Mouse (Mus musculus) liver, embryonic 13.5 days (tissue): ENCODE measurements at regions not wholly inside any gene's neighbourhood (a gene's known extent, or its start where the extent isn't known, plus 50 kb on each side); places are given as distances from the start of the nearest gene placed in this dataset.

Experiments used
- ATAC-seq: fragments of 200-750 bp; cut with Nextera tagmentation; 2 replicates; pipeline ENCODE4 v1.8.0; 2017; ENCODE audit warnings: low read depth, mild to moderate bottlenecking, moderate number of reproducible peaks, moderate library complexity
- DNase-seq: peaks from one replicate; pipeline ENCODE4 v3.0.0; 2022
- H3K27ac ChIP-seq: fragments of 300-500 bp; sonication (generic); 2 replicates; pipeline ENCODE4 v1.5.1; 2015; ENCODE audit warnings: moderate library complexity, mild to moderate bottlenecking, inconsistent platforms
- H3K27me3 ChIP-seq: fragments of 300-500 bp; sonication (generic); 2 replicates; pipeline ENCODE4 v1.6.1; 2015; ENCODE audit warnings: mild to moderate bottlenecking, inconsistent platforms
- H3K36me3 ChIP-seq: fragments of 300-500 bp; sonication (generic); 2 replicates; pipeline ENCODE4 v1.6.1; 2015; ENCODE audit warnings: mild to moderate bottlenecking, inconsistent platforms
- H3K4me1 ChIP-seq: fragments of 300-500 bp; sonication (generic); replicated peaks from 2 replicates; pipeline ENCODE4 v1.6.1; 2015; ENCODE audit warnings: inconsistent platforms
- H3K4me2 ChIP-seq: fragments of 300-500 bp; sonication (generic); 2 replicates; pipeline ENCODE4 v1.6.1; 2015; ENCODE audit warnings: inconsistent platforms, mild to moderate bottlenecking, moderate library complexity
- H3K4me3 ChIP-seq: fragments of 300-500 bp; sonication (generic); replicated peaks from 2 replicates; pipeline ENCODE4 v1.5.1; 2015; ENCODE audit warnings: mild to moderate bottlenecking, inconsistent platforms
- H3K9ac ChIP-seq: fragments of 300-500 bp; sonication (generic); 2 replicates; pipeline ENCODE4 v1.6.1; 2015; ENCODE audit warnings: mild to moderate bottlenecking, inconsistent platforms
- H3K9me3 ChIP-seq: fragments of 300-500 bp; sonication (generic); replicated peaks from 2 replicates; pipeline ENCODE4 v1.6.1; 2016; ENCODE audit warnings: inconsistent platforms
- WGBS: fragments of 180-500 bp; shearing (Covaris S2); methylation state at CpG from one replicate; pipeline ENCODE4 v1.1.7; 2015; ENCODE audit not compliant: insufficient replicate concordance; 5-methylcytosine and 5-hydroxymethylcytosine counted together

- Histone ChIP-seq H3K4me3 (no peak overlapping the region), H3K36me3 (no peaks in the 10 kb centered on the region), H3K4me2 (no peak overlapping the region), H3K4me1 (no peaks in the 10 kb centered on the region), H3K9me3 (no peaks in the 10 kb centered on the region), H3K9ac (no peak overlapping the region), H3K27ac (no peak overlapping the region), H3K27me3 (no peaks in the 10 kb centered on the region)
- no peak for DNase-seq
- ATAC-seq = no peak
- WGBS = 66% methylated on average over 2 of the region's 2 CpGs
Measured at GRCm38 (mm10) chr15:62958506-62959330, 886.3 kb downstream of the Gsdmc2 start.

GRCm38 (mm10) chr15:62954889-62955288, 890.1 kb downstream of the Gsdmc2 start:
- Histone ChIP-seq H3K27me3 (no peaks in the 10 kb centered on the region), H3K9ac (no peak overlapping the region), H3K4me1 (no peaks in the 10 kb centered on the region), H3K27ac (no peak overlapping the region), H3K9me3 (no peaks in the 10 kb centered on the region), H3K36me3 (no peaks in the 10 kb centered on the region), H3K4me2 (no peak overlapping the region), H3K4me3 (no peak overlapping the region)
- ATAC-seq (no peak), DNase-seq (no peak)
- 62% methylated on average over 1 of the region's 1 CpGs for WGBS

- ATAC-seq = no peak
- no peak overlapping the region for H3K4me3 ChIP-seq
- no peak overlapping the region for H3K4me2 ChIP-seq
- no peak overlapping the region for H3K9ac ChIP-seq
- H3K27me3 ChIP-seq = no peaks in the 10 kb centered on the region
- H3K4me1 ChIP-seq = no peaks in the 10 kb centered on the region
- no peaks in the 10 kb centered on the region for H3K9me3 ChIP-seq
- no peaks in the 10 kb centered on the region for H3K36me3 ChIP-seq
- WGBS = 58% methylated on average over 9 of the region's 9 CpGs
- H3K27ac ChIP-seq = no peak overlapping the region
- DNase-seq = no peak
Measured at GRCm38 (mm10) chr15:62954322-62954820, 890.6 kb downstream of the Gsdmc2 start.

DNA sequence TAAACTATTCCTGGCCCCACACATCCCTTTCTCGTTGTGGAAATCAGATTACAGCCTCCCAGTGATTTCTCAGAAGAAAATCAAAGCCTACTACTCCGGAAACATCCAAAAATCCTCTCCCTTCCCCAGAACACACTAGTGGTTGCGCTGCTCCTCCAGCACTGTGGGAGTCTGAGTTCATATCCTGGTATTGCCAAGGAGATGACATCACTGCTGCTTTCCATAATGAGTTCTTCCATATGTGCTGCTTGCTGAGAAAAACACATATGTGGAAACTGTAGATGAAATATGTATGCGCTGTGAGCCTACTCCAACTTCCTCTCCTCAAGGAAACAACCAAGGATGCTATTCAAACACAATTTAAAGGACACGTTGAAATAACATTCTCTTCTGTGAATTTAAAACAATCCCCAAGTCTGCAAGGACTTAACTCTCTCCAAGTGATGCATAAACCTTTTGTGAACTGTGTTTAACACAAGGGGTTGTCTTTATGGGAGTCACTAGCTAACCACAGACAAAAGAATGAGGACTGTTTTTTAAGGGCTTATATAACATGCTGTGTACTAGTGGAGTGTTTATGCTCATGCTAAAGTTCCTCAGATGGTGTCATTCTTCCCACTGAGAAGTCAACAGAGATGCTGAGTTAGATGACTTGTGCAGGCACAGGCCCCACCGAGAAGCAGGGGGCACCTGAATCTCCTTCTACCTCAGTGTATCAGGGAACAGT, 891.6 kb downstream of the Gsdmc2 start:
- H3K27ac ChIP-seq = no peak overlapping the region
- H3K4me3 ChIP-seq = no peak overlapping the region
- no peak overlapping the region for H3K9ac ChIP-seq
- DNase-seq (no peak), ATAC-seq (no peak)
- H3K9me3 ChIP-seq = no peaks in the 10 kb centered on the region
- H3K27me3 ChIP-seq = no peaks in the 10 kb centered on the region
- no peak overlapping the region for H3K4me2 ChIP-seq
- WGBS = 55% methylated on average over 6 of the region's 6 CpGs
- no peaks in the 10 kb centered on the region for H3K36me3 ChIP-seq
- no peaks in the 10 kb centered on the region for H3K4me1 ChIP-seq

DNA sequence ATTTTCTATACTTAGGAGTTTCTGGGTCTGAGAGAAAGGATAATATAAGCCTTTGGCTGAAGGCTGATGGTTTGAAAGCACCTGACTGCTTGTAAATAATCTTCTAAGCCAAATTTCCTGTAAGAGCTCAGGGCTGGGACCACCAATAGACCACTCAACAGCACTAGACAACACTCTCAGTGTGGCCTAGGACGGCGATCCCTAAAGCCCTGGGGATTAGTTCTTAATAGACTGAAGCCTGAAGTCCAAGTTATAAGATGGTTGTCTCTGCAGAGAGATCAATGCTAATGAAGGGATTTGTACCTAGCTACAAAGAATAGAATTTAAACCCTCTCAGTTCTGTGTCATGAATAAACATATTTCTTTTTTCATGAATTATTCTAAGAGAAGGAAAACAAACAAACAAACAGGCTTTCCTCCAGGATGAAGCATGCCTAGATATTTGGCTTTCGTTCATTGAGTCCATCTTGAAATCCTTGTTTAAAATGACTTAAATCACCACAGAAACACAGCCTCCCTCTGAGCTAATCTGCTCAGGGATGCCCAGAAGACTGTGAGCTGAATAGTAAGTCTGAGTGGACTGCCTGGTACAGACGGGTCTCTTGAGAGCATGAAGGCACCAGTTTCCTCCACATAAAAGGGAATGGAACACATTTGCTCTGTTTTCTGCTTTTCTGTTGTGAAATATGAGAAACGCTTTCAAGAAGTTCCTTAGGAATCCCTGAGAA, 892.3 kb downstream of the Gsdmc2 start:
- no peaks in the 10 kb centered on the region for H3K27me3 ChIP-seq
- no peaks in the 10 kb centered on the region for H3K36me3 ChIP-seq
- DNase-seq (no peak), ATAC-seq (no peak)
- WGBS = 72% methylated on average over 5 of the region's 5 CpGs
- H3K4me1 ChIP-seq = no peaks in the 10 kb centered on the region
- H3K27ac ChIP-seq = no peak overlapping the region
- no peak overlapping the region for H3K4me2 ChIP-seq
- H3K4me3 ChIP-seq = no peak overlapping the region
- no peaks in the 10 kb centered on the region for H3K9me3 ChIP-seq
- H3K9ac ChIP-seq = no peak overlapping the region

DNA sequence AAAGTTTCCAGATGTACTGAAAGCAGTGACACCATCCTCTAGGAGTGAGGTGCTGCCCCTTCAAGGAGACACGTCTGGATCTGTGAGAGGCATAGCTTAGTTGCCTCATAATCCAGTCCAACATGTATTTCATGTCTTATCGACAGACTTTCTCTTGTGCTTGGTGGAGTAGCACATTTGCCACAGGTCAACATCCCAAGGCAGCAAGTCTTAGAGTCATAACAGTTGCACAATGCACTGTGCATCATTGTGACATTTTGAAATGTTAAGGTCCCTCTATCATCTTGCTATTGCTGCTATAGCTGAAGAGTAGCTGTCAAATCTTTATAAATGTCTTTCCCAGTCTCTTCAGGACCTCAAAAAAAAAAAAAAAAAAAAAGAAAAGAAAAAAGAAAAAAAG, 905.6 kb downstream of the Gsdmc2 start:
- H3K4me2 ChIP-seq = no peak overlapping the region
- WGBS = 61% methylated on average over 2 of the region's 2 CpGs
- H3K36me3 ChIP-seq = no peaks in the 10 kb centered on the region
- H3K27me3 ChIP-seq = no peaks in the 10 kb centered on the region
- DNase-seq (no peak), ATAC-seq (no peak)
- H3K27ac ChIP-seq = no peak overlapping the region
- no peak overlapping the region for H3K9ac ChIP-seq
- no peaks in the 10 kb centered on the region for H3K9me3 ChIP-seq
- no peak overlapping the region for H3K4me3 ChIP-seq
- H3K4me1 ChIP-seq = no peaks in the 10 kb centered on the region

DNA sequence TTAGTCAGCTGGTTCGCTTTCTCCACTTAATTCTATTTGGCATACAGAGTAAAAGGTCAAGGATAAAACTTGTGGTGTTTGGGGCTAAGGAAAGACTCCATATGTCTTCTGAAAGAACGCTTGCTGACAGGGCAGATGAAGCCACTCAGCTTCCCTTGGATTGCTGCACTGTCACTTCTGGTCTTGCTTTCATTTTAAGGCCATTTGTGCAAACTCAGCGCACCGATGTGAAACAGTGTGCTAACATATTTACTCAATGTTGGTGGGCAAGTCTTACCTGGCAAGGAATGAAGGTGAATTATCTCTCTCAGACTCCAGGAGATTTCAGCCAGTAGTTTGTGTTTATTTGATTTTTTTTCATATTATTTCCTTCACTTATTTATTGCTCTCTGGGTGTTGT, 907.2 kb downstream of the Gsdmc2 start:
- Histone ChIP-seq H3K4me3 (no peak overlapping the region), H3K27ac (no peak overlapping the region), H3K9me3 (no peaks in the 10 kb centered on the region), H3K27me3 (no peaks in the 10 kb centered on the region), H3K4me1 (no peaks in the 10 kb centered on the region), H3K36me3 (no peaks in the 10 kb centered on the region), H3K9ac (no peak overlapping the region), H3K4me2 (no peak overlapping the region)
- 69% methylated on average over 4 of the region's 4 CpGs for WGBS
- ATAC-seq (no peak), DNase-seq (no peak)

GRCm38 (mm10) chr15:62934522-62935189, 910.3 kb downstream of the Gsdmc2 start:
- H3K27ac ChIP-seq = no peak overlapping the region
- no peak overlapping the region for H3K9ac ChIP-seq
- no peaks in the 10 kb centered on the region for H3K36me3 ChIP-seq
- no peak for DNase-seq
- H3K4me2 ChIP-seq = no peak overlapping the region
- no peaks in the 10 kb centered on the region for H3K4me1 ChIP-seq
- no peaks in the 10 kb centered on the region for H3K9me3 ChIP-seq
- no peak overlapping the region for H3K4me3 ChIP-seq
- ATAC-seq = no peak
- no peaks in the 10 kb centered on the region for H3K27me3 ChIP-seq

DNA sequence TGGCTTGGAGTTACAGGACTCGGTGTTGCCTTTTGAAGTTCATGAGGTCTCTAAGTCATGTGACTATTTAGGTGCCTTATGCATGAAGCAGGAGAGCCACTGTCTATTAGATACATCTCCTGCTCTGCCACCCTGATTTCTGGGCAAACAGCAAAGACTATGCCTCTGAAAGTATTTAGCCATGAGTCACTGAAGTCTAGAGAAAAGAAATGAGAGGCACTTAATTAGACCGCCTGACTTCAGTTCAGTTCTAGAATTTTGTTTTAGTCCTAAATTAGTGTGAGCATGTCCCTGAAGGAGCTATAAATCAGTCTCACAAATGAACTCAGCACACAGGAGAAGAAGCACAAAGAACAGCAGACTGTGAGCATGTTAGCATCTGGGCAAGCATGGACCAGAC, 924.5 kb downstream of the Gsdmc2 start:
- no peaks in the 10 kb centered on the region for H3K4me1 ChIP-seq
- H3K4me3 ChIP-seq = no peak overlapping the region
- H3K9ac ChIP-seq = no peak overlapping the region
- no peaks in the 10 kb centered on the region for H3K27me3 ChIP-seq
- DNase-seq (no peak), ATAC-seq (no peak)
- H3K9me3 ChIP-seq = no peaks in the 10 kb centered on the region
- H3K4me2 ChIP-seq = no peak overlapping the region
- WGBS = 69% methylated on average over 2 of the region's 2 CpGs
- H3K36me3 ChIP-seq = no peaks in the 10 kb centered on the region
- no peak overlapping the region for H3K27ac ChIP-seq

GRCm38 (mm10) chr15:62919264-62919663, 925.7 kb downstream of the Gsdmc2 start:
- H3K27ac ChIP-seq = no peak overlapping the region
- DNase-seq = no peak

DNA sequence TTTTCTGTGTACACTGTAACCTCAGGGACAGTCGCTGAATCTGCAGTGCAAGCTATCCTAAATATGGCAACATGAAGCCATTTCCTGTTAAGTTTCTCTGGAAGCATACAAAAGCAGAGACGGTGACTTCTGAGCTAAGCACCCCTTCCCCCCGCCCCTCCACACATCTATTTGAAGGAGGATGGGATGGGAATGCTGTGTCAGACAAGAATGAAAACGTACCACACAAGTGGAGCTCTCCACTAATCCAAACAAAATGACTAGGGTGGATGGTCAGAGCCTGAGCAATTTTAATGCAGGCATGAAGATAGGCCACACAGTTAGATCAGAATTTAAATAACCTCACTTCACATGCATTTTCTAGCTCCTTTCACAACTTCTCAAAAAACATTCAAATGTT, 936.6 kb downstream of the Gsdmc2 start:
- H3K36me3 ChIP-seq = no peaks in the 10 kb centered on the region
- WGBS = 29% methylated on average over 4 of the region's 4 CpGs
- DNase-seq (no peak), ATAC-seq (no peak)
- no peaks in the 10 kb centered on the region for H3K27me3 ChIP-seq
- no peak overlapping the region for H3K9ac ChIP-seq
- no peak overlapping the region for H3K4me3 ChIP-seq
- H3K9me3 ChIP-seq = no peaks in the 10 kb centered on the region
- no peak overlapping the region for H3K27ac ChIP-seq
- H3K4me2 ChIP-seq = no peak overlapping the region
- no peaks in the 10 kb centered on the region for H3K4me1 ChIP-seq

More at GRCm38 (mm10) chr15:62919264-62919663, 925.7 kb downstream of the Gsdmc2 start:
- Histone ChIP-seq H3K4me3 (no peak overlapping the region), H3K9ac (no peak overlapping the region), H3K27me3 (no peaks in the 10 kb centered on the region), H3K4me2 (no peak overlapping the region), H3K4me1 (no peaks in the 10 kb centered on the region), H3K9me3 (no peaks in the 10 kb centered on the region), H3K36me3 (no peaks in the 10 kb centered on the region)
- no peak for ATAC-seq
